Mouse (Mus musculus): ENCODE data around the gene Synrg. TPM values are rescaled to one million over a fixed set of nuclear protein-coding genes. Genes with fewer than 3 reads are reported as not detected.

Gene Synrg
- 28.7 and 33.4 TPM in 2 replicates for total RNA-seq (2014; fragmentation: Nextera tagmentation)
- total RNA-seq (2017) = 14.7 and 21.0 TPM in 2 replicates

GRCm38 (mm10) chr11:83963991-83964921, at the start of gene Synrg:
Gene Synrg (plus strand): TSS chr11:83964428.
- ATAC-seq (replicated peaks; ENCODE audit: low FRiP score, low TSS enrichment, poor library complexity, severe bottlenecking) = peak; percentile 85

DNA sequence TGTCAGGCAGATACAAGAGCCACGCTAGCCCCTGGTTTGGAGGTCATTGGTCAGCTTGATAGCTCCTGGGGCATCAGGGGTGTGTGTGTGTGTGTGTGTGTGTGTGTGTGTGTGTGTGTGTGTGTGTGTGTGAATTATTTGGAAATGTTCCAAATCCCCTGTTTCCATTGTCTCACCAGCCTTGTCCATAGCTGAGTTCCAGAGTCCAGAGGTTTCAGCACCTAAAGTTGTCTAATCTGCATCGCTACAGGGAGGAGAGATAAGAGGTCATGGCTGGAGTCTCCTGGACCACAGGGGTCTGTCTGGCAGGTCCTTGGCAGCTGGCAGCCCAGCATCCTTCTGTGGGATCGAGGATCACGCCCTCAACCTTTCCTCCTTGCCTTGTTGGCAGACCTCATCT, 49.7 kb upstream of the Synrg start:
- ATAC-seq (replicated peaks; ENCODE audit: low FRiP score, low TSS enrichment, poor library complexity, severe bottlenecking) = no peak

DNA sequence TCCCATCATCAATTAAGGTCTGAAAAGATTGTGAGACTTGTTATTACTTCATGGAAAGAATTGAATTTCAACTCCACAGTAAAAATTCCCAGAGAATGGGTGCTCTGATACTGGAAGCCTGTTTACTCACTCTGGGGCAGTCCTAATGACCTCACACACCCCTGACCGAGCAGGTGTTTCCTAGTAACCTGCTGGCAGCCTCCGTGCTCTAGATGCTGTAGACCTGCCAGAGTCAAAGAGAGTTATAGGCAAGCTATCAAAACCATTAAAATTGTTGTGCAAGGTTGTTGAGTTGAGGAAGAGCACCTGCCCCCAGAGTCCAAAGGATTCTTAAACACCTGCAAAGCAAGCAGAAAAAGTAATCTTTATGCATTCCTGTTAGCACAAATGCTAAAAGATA, 41.6 kb upstream of the Synrg start:
- ATAC-seq (replicated peaks; ENCODE audit: low FRiP score, low TSS enrichment, poor library complexity, severe bottlenecking) = no peak

DNA sequence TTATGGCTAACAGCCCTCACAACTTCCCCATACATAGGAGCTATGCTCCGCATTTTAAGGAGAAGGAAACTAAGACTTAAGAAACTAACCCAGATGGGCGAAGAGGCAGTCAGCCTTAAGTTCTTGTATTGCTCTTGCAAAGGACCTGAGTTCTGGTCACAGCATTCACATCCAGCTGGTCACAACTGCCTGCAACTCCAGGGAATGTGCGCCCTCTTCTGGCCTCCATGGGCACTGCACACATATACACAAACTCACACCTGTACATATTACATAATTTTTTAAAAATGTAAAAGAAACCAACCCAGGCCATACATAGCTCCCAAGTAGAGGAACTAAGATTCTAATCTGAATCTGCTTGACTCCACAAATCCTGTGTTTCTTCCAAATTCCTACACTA, 37.1 kb upstream of the Synrg start:
- ATAC-seq (replicated peaks; ENCODE audit: low FRiP score, low TSS enrichment, poor library complexity, severe bottlenecking) = 0 out of 2 replicates have a peak, but pooled peaks have one; percentile 61

DNA sequence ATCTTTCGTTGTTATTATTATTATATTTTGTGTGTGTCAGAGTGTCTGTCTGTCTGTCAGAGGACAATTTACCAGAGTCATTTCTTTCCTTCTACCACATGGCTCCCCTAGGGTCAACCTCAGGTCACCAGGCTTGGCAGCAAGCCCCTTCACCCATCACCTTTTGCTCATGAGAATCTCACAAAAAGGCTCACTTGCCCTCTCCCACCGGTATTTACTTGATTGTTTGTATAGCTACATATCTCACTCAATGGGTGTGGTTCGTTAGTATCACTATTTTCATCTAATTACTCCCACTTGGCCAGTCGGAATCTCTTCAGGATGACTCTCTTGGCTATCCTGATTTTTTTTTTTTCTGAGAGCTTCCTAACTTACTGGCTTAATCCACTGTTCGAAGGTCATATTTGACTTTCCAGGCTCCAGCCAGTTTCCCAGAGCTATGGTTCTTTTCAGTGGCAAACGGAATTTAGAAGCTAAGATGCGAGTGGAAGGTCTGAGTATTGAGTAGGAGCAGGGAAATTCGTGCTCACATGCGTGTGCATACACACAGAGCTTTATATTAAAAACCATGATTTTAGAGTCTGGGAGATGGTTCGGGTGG, 31.6 kb upstream of the Synrg start:
- no peak for ATAC-seq (replicated peaks; ENCODE audit: low FRiP score, low TSS enrichment, poor library complexity, severe bottlenecking)

DNA sequence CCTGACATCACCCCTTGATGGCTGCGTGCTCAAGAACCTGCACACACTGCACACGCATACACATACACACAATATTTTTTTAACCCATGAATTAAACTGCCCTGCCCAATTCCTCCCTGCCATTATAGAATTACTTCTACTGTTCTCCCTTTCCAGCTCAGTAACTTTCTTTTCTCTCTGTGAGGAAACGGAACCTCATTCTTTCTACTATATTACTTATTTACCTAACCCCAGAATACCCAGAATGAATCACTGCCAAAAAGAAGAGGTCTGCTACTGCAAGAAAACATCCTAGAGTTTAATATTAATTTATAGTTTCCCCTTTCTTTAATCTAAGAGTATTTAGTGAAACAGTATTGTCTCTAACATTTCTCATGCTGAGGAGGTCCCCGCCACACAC, 30.9 kb upstream of the Synrg start:
- no peak for ATAC-seq (replicated peaks; ENCODE audit: low FRiP score, low TSS enrichment, poor library complexity, severe bottlenecking)

DNA sequence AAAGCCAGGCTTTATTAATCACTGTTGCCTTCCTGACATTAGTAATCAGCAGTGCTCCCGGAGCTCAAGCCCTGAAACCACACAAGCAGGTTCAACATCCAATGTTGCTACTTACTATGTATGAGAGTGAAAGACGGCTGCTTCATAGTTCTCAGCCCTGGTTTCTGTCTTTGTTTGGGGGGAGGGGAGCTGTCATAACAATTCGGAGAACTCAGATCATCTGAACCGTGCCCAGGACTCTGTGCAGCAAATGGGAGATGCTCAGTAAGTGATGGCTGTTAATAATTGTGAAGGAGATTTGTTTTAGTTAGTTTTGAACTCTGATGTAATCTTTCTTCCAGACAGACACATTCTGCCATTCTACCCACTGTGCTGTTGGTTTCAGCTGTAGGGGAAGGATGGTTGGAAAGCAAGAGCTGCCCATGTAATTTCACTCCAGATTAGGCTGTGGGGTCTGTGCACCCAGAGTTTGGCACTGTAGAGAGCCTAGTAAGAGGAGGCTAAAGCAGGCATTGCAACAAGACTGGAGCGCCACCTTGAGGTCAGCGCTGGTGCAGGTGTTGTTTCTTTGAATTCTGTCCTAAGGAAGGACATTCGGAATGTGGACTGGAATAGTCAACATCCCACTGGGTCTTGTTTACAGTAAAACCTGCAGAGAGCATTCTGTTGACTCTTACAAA, 28.1 kb upstream of the Synrg start:
- peak; percentile 71 for ATAC-seq (replicated peaks; ENCODE audit: low FRiP score, low TSS enrichment, poor library complexity, severe bottlenecking)

- ATAC-seq (replicated peaks; ENCODE audit: low FRiP score, low TSS enrichment, poor library complexity, severe bottlenecking) = no peak
Observed at GRCm38 (mm10) chr11:83938556-83938955, 25.7 kb upstream of the Synrg start.

GRCm38 (mm10) chr11:83941950-83942840, 22.0 kb upstream of the Synrg start, which contains the start of gene Ddx52:
Gene Ddx52 (plus strand): TSS chr11:83942062.
- peak; percentile 99 for ATAC-seq (replicated peaks; ENCODE audit: low FRiP score, low TSS enrichment, poor library complexity, severe bottlenecking)

GRCm38 (mm10) chr11:83956822-83957221, 7.4 kb upstream of the Synrg start:
- no peak for ATAC-seq (replicated peaks; ENCODE audit: low FRiP score, low TSS enrichment, poor library complexity, severe bottlenecking)

- ATAC-seq (replicated peaks; ENCODE audit: low FRiP score, low TSS enrichment, poor library complexity, severe bottlenecking) = no peak
Observed at GRCm38 (mm10) chr11:83961983-83962382, 2.2 kb upstream of the Synrg start.

- peak; percentile 69 for ATAC-seq (replicated peaks; ENCODE audit: low FRiP score, low TSS enrichment, poor library complexity, severe bottlenecking)
Observed at GRCm38 (mm10) chr11:83967436-83968204, 3.4 kb downstream of the Synrg start.

GRCm38 (mm10) chr11:83968205-83968575, 4.0 kb downstream of the Synrg start:
- 0 out of 2 replicates have a peak, but pooled peaks have one; percentile 39 for ATAC-seq (replicated peaks; ENCODE audit: low FRiP score, low TSS enrichment, poor library complexity, severe bottlenecking)

DNA sequence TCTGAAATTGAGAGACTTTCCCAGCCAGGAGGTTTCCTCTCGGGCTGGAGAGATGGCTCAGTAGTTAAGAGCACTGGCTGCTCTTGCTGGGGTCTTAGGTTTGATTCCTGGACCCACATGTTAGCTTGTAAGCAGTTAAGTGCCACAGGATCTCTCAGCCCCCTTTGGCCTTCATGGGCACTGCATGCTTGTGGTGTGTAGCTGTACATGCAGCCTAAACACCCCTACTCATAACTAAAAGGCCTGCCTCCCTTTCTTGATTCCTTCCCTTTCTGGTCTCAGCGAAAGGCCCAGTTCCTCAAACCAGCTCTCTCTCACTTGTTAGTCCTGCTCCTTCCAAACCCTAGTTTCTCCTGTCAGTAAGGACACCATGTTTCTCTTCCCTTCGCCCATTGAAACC, 4.8 kb downstream of the Synrg start:
- no peak for ATAC-seq (replicated peaks; ENCODE audit: low FRiP score, low TSS enrichment, poor library complexity, severe bottlenecking)

- no peak for ATAC-seq (replicated peaks; ENCODE audit: low FRiP score, low TSS enrichment, poor library complexity, severe bottlenecking)
Observed at GRCm38 (mm10) chr11:83974561-83975346, 10.5 kb downstream of the Synrg start.

DNA sequence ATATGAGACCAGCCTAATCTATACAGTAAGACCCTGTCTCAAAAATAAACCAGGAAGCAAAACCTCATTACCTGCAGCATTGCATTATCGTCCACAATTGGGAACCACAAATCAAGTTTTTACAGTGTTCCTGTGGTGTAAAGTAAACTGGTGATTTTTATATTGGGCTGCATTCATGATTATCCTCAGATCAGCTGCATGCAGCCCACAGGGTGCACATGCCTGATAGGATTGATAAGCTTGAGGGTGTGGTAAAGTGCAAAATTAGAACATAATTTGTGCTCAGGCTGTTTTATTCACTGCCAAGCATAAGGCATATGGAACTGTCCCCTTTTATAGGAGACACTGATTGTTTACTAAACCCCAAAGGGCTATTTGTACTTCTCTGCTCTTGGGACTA, 11.3 kb downstream of the Synrg start:
- ATAC-seq (replicated peaks; ENCODE audit: low FRiP score, low TSS enrichment, poor library complexity, severe bottlenecking) = peak; percentile 81

GRCm38 (mm10) chr11:83976236-83976977, 12.2 kb downstream of the Synrg start:
- ATAC-seq (replicated peaks; ENCODE audit: low FRiP score, low TSS enrichment, poor library complexity, severe bottlenecking) = no peak
